Mouse (Mus musculus) ES-E14 (cell line): Measurements from ENCODE around the gene Ppox.
"Not testable (repeated sequence)": the region's sequence is repeated elsewhere in the genome, so short reads cannot be mapped to it uniquely, and the experiment has no call there.

Experiments
- CHD2 ChIP-seq: IDR thresholded peaks from 2 replicates; pipeline ENCODE4 v1.6.1; 2014; ENCODE audit warnings: mild to moderate bottlenecking, low read depth, low read length, inconsistent platforms
- HCFC1 ChIP-seq: IDR thresholded peaks from 2 replicates; pipeline ENCODE4 v1.6.1; 2012; ENCODE audit warnings: low read length, inconsistent platforms, borderline replicate concordance; ENCODE audit not compliant: insufficient read depth
- MAFK ChIP-seq: IDR thresholded peaks from 2 replicates; pipeline ENCODE4 v1.6.1; 2014; ENCODE audit warnings: mild to moderate bottlenecking, low read depth, low read length, inconsistent platforms; ENCODE audit not compliant: insufficient read depth
- ZNF384 ChIP-seq: IDR thresholded peaks from 2 replicates; pipeline ENCODE4 v1.6.1; 2012; ENCODE audit warnings: low read depth, low read length, inconsistent platforms

DNA sequence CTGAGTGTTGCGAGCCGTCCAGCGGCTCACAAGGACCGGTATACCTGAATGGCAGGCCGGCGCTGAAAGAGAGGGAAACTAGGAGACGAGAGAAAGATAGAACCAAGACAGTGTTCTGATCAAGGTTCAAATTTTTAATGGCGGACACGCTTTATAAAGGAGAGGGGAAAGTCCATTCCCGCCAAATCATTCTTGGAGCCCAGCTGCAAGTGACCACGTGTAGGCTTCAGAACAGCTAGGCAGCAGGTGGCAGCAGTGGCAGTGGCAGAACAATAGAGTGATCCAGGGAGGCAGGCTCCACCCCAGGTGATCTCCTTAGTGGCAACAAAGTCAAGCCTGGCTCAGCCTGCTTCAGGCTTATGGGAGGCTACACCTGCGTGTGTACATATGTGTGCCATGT, 39.0 kb downstream of the Ppox start:
- TF ChIP-seq CHD2, HCFC1, MAFK, ZNF384: not testable (repeated sequence)
